Mouse (Mus musculus) embryonic facial prominence, embryonic 13.5 days (tissue): ENCODE measurements around the gene Lrrc37a. TPM values are rescaled to one million over a fixed set of nuclear protein-coding genes. Genes with fewer than 3 reads are reported as not detected.
A peak's percentile ranks its signal among the peaks of the same experiment; 100 is the strongest.
"Not testable (repeated sequence)": the region's sequence is repeated elsewhere in the genome, so short reads cannot be mapped to it uniquely, and the experiment has no call there.

Experiments used
- ATAC-seq: fragments of 200-750 bp; cut with Nextera tagmentation; 2 replicates; pipeline ENCODE4 v1.8.0; 2017; ENCODE audit warnings: low read depth; ENCODE audit not compliant: insufficient number of reproducible peaks, insufficient read depth, low FRiP score, low TSS enrichment
- H3K27ac ChIP-seq: fragments of 300-500 bp; sonication (generic); 2 replicates; pipeline ENCODE4 v1.5.1; 2015; ENCODE audit warnings: moderate library complexity, mild to moderate bottlenecking, inconsistent platforms
- H3K27me3 ChIP-seq: fragments of 300-500 bp; sonication (generic); 2 replicates; pipeline ENCODE4 v1.6.1; 2015; ENCODE audit warnings: mild to moderate bottlenecking, inconsistent platforms
- H3K36me3 ChIP-seq: fragments of 300-500 bp; sonication (generic); 2 replicates; pipeline ENCODE4 v1.6.1; 2015; ENCODE audit warnings: mild to moderate bottlenecking, inconsistent platforms
- H3K4me1 ChIP-seq: fragments of 300-500 bp; sonication (generic); 2 replicates; pipeline ENCODE4 v1.6.1; 2015; ENCODE audit warnings: inconsistent platforms
- H3K4me2 ChIP-seq: fragments of 300-500 bp; sonication (generic); 2 replicates; pipeline ENCODE4 v1.6.1; 2015; ENCODE audit warnings: moderate library complexity, mild to moderate bottlenecking, inconsistent platforms
- H3K4me3 ChIP-seq: fragments of 300-500 bp; sonication (generic); 2 replicates; pipeline ENCODE4 v1.5.1; 2015; ENCODE audit warnings: mild to moderate bottlenecking, inconsistent platforms
- H3K9ac ChIP-seq: fragments of 300-500 bp; sonication (generic); 2 replicates; pipeline ENCODE4 v1.6.1; 2015; ENCODE audit warnings: mild to moderate bottlenecking, inconsistent platforms
- H3K9me3 ChIP-seq: fragments of 300-500 bp; sonication (generic); 2 replicates; pipeline ENCODE4 v1.6.1; 2016; ENCODE audit warnings: inconsistent platforms
- WGBS: fragments of 180-500 bp; shearing (Covaris S2); methylation state at CpG from one replicate; pipeline ENCODE4 v1.1.7; 2015; ENCODE audit warnings: mixed read lengths; 5-methylcytosine and 5-hydroxymethylcytosine counted together
- polyA plus RNA-seq: library from polyadenylated mRNA; unstranded; fragments of >200 nt; fragmentation: Nextera tagmentation; extraction: Ambion mirVana; gene quantifications from 2 replicates; pipeline ENCODE4 v1.2.1, GENCODE M21; 2015

The Lrrc37a gene
- polyA plus RNA-seq, 1 experiment from 2014 or later = not detected

DNA sequence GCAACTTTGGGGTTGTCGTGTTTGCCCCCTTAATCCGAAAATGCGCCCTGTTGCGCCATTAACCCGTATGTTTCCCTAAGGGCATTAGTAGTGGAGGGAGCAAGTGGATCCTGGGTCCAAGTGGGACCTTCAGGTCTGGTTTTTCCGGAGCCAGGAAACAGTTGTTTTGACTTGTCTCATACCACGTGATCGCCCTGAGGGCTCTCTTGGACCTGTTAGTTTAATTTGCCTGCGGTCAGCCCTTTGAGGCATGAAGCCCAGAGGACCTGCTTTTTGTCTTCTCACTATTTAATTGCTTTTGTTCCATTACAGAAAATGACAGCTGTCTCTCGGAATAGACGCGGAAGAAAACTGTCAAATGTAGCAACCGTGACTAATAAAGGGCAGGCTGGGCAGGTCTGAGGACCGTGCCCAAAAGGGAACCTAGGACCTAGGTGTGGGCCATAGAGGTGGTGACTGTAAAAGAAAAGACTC is 91.4 kb downstream of the Lrrc37a start:
- no peak for ATAC-seq
- WGBS = 1% methylated on average over 14 of the region's 14 CpGs
- Histone ChIP-seq H3K9me3 (no peaks in the 10 kb centered on the region), H3K4me3 (peak overlapping the region; percentile 85), H3K4me1 (peaks cover 19% of the 10 kb centered on the region), H3K4me2 (peak overlapping the region; percentile 88), H3K27me3 (peaks cover 5% of the 10 kb centered on the region), H3K36me3 (no peaks in the 10 kb centered on the region), H3K9ac (peak overlapping the region; percentile 89), H3K27ac (peak overlapping the region; percentile 69)

DNA sequence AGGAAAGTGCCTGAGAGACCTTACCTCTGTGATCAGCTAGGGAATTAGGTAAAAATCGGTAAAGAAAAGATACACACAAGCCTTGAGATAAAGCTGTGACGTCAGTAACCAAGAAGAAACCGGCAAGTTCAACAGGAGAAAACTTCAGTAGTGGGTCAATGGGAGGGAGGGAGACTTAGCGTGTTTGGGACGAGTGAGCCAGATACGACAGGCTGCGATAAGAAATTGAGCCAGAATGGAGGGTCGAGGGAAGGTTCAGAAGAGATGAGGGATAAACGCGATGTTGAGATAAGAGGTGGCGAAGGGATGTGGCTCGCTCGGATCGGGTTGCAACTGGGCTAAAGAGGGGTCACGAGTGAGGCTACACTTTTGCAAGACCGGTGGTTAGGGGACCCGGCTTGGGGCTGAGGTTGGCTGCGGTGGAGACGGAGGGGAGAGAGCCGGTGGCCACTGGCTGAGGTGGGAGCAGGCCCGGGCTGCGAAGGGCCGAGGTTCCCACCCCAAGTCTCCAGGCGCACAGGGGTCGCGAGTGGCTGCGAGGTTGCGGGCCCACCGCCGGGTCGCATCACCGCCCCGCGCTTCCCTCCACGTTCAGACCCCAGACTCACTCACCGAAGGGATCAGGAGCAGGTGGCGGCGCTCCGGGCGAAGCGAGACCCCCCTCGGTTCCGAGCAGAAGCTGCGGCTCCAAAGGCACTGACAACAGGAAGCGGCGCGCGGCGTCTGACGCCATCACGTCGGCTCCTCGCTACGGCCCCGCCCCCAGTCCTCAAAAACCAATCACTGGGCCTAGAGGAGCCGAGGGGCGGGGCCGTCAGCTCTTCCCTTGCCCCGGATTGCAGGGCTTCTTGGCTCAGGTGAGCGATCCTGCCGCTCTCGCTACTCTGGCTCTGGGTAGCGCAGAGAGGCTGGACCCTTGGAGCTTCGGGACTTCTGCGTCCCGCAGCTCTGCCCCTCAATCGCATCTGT is 92.1 kb downstream of the Lrrc37a start, which contains the start of gene Plekhm1:
TSS of gene Plekhm1 (minus strand) at position 707 of the 969 bp plus-strand sequence.
- Histone ChIP-seq H3K4me3 (peak within 1 kb of the TSS; percentile 85), H3K27me3 (peaks cover 5% of the 10 kb centered on the region), H3K36me3 (no peaks in the 10 kb centered on the region), H3K9ac (peak within 1 kb of the TSS; percentile 89), H3K9me3 (no peaks in the 10 kb centered on the region), H3K27ac (peak within 1 kb of the TSS; percentile 69), H3K4me1 (peaks cover 19% of the 10 kb centered on the region), H3K4me2 (peak within 1 kb of the TSS; percentile 88)
- peak; percentile 91 for ATAC-seq
- under 1% methylated on average over 67 of the region's 67 CpGs for WGBS

DNA sequence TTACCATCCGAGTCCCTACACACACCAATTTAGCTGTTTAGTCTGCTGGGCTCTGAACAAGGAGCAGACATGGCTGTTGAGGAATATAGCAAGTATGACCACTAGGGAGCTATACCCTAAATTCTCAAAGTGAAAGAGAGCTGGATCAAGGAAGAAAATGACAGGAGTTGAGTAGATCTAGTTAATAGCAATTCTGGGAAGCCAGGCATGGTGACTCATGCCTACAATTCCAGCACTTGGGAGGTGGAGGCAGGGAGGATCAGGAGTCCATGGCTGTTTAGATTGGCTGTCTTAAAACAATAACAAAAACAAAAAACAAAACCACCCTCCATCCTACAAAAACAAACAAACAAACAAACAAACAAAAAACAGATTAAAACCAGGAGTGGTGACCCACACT is 93.1 kb downstream of the Lrrc37a start:
- peak overlapping the region; percentile 85; the same call in 1 of the 2 replicates for H3K4me3 ChIP-seq
- peaks cover 5% of the 10 kb centered on the region for H3K27me3 ChIP-seq
- H3K4me1 ChIP-seq = peaks cover 19% of the 10 kb centered on the region
- no peaks in the 10 kb centered on the region for H3K9me3 ChIP-seq
- no peak for ATAC-seq
- peak overlapping the region; percentile 88 for H3K4me2 ChIP-seq
- 69% methylated on average over 1 of the region's 1 CpGs for WGBS
- H3K27ac ChIP-seq = no peak overlapping the region
- no peak overlapping the region for H3K9ac ChIP-seq
- 0 out of 2 replicates have a peak, but pooled peaks cover 3% of the 10 kb centered on the region for H3K36me3 ChIP-seq

DNA sequence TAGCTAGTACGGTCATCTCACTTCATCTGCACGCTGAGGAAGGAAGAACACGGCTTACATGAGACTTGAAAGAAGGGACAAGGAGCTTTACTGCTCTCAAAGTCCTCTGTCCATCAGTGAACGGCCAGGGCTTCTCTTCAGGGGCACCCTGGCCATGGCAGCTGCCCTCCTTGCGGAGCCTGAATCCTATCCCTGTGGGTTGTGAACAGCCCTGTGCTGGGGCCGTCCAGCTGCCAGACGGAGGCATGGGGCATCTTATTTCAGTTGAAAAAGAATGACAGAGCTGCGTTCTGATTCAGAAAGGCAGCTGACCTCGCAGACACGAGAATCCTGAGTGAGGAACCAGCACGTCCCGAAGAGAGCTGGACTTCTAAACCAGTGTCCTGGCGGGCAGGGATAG is 95.5 kb downstream of the Lrrc37a start:
- Histone ChIP-seq H3K9me3 (no peaks in the 10 kb centered on the region), H3K4me2 (no peak overlapping the region), H3K27me3 (no peaks in the 10 kb centered on the region), H3K27ac (no peak overlapping the region), H3K9ac (no peak overlapping the region), H3K4me1 (peaks cover 21% of the 10 kb centered on the region), H3K36me3 (peaks cover 6% of the 10 kb centered on the region; the same call in 1 of the 2 replicates), H3K4me3 (no peak overlapping the region)
- ATAC-seq = no peak
- 91% methylated on average over 13 of the region's 13 CpGs for WGBS

DNA sequence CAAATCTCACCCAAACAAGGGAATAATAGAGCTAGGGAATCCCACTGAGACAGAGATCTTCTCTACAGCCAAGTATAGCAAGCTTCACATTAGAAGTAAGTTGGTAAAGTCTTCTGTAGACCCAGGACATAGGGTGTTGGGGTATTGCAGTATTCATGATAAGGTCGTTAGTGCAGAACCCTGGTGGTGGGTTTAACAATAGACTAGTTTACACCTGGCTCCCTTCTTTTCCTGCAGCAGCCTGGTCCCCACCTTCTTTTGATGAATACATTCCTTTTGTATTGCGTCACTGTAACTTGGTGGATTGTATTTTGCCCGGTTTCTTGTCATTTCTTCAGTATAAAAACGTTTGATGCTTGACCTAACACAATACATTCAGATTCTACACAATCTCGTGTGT is 97.3 kb downstream of the Lrrc37a start:
- 59% methylated on average over 5 of the region's 5 CpGs for WGBS
- not testable (repeated sequence) for H3K27me3 ChIP-seq, H3K9ac ChIP-seq, H3K9me3 ChIP-seq, ATAC-seq, H3K4me3 ChIP-seq, H3K4me2 ChIP-seq, H3K27ac ChIP-seq
- Histone ChIP-seq H3K4me1 (peaks cover 17% of the 10 kb centered on the region), H3K36me3 (peaks cover 21% of the 10 kb centered on the region; the same call in 1 of the 2 replicates)

DNA sequence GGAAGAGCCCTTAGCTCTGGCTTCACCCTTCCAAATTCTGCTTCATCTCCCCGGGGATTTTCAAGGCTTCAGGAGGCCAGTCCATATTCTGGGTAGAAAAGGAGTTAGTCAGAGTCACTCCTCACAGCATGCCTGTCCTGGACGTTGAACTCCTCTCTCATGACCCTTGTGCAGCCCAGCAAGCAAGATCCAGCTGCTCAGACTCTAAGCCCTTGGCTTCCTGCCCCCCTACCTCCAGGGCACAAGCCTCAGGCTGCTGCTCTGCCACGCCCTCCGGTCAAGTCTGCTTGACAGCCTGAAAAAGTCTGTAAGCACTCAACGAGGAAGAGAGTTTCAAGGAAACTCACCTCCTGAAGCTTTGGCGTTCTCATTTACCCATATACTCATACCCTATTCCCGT is 97.8 kb downstream of the Lrrc37a start:
- H3K4me3 ChIP-seq = no peak overlapping the region
- peaks cover 12% of the 10 kb centered on the region for H3K4me1 ChIP-seq
- H3K36me3 ChIP-seq = peaks cover 21% of the 10 kb centered on the region; the same call in 1 of the 2 replicates
- no peaks in the 10 kb centered on the region for H3K9me3 ChIP-seq
- no peak for ATAC-seq
- H3K27me3 ChIP-seq = no peaks in the 10 kb centered on the region
- no peak overlapping the region for H3K27ac ChIP-seq
- no peak overlapping the region for H3K9ac ChIP-seq
- WGBS = 70% methylated on average over 7 of the region's 7 CpGs
- H3K4me2 ChIP-seq = no peak overlapping the region

DNA sequence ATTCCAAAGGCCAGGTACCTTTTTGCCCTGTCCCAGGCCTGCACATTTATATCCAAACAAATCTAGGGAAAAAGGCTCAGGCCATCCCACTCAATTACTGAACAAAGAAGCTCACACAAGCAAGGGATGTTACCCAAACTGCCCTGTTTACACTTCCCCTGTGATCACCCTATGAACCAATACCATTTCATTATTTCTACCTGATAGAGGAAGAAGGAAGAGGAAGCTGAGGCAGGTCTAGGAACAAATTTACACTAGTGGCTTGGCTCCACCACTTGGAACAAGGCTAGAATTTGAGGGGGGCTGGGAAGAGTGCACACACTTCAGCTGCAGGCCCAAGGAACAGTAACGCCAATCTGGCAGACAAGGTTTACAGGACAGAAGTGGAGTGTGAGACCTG is 98.6 kb downstream of the Lrrc37a start:
- no peaks in the 10 kb centered on the region for H3K27me3 ChIP-seq
- H3K9me3 ChIP-seq = no peaks in the 10 kb centered on the region
- WGBS = 96% methylated on average over 1 of the region's 1 CpGs
- H3K36me3 ChIP-seq = peaks cover 21% of the 10 kb centered on the region; the same call in 1 of the 2 replicates
- H3K4me3 ChIP-seq = no peak overlapping the region
- no peak for ATAC-seq
- H3K9ac ChIP-seq = no peak overlapping the region
- no peak overlapping the region for H3K27ac ChIP-seq
- H3K4me1 ChIP-seq = peaks cover 5% of the 10 kb centered on the region; the same call in 1 of the 2 replicates
- no peak overlapping the region for H3K4me2 ChIP-seq

DNA sequence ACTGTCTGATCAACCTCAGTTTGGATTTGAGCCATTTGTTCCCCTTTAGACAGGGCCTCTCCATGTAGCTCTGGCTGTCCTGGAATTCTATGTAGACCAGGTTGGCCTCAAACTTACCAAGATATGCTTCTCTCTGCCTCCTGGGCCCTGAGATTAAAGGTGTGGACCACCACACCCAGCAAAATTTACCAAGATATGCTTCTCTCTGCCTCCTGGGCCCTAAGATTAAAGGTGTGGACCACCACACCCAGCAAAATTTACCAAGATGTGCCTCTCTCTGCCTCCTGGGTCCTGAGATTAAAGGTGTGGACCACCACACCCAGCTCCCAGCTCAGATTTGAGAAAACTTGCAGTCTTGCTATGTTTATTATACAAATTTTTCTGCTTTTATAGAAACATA is 99.8 kb downstream of the Lrrc37a start:
- ATAC-seq = no peak
- Histone ChIP-seq H3K4me3 (no peak overlapping the region), H3K4me1 (0 out of 2 replicates have a peak, but pooled peaks cover 3% of the 10 kb centered on the region), H3K9ac (no peak overlapping the region), H3K36me3 (peaks cover 21% of the 10 kb centered on the region; the same call in 1 of the 2 replicates), H3K27ac (no peak overlapping the region), H3K27me3 (no peaks in the 10 kb centered on the region), H3K4me2 (no peak overlapping the region), H3K9me3 (no peaks in the 10 kb centered on the region)

DNA sequence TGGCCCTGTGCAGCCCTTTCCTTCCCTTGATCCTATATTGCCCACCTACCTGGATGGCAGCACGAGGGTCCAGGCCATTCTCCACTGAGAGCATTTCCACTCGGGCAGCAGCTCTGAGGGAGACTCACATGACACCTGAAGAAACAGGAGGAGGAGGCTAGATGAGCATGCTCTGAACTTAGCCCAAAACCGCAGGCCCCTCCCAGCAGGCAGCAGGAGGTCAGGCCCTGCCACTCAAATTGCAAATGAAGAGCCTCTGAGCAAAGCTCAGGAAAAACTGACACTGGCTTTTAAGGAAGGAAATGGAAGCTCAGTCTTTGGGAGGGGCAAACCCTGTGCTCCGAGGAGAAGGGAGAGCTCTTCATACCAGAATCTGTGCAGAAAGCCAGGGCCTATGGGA is 100.6 kb downstream of the Lrrc37a start:
- peaks cover 21% of the 10 kb centered on the region; the same call in 1 of the 2 replicates for H3K36me3 ChIP-seq
- H3K27me3 ChIP-seq = no peaks in the 10 kb centered on the region
- no peak overlapping the region for H3K9ac ChIP-seq
- H3K9me3 ChIP-seq = no peaks in the 10 kb centered on the region
- H3K4me3 ChIP-seq = no peak overlapping the region
- no peak overlapping the region for H3K27ac ChIP-seq
- H3K4me1 ChIP-seq = 0 out of 2 replicates have a peak, but pooled peaks cover 3% of the 10 kb centered on the region
- 46% methylated on average over 4 of the region's 4 CpGs for WGBS
- H3K4me2 ChIP-seq = no peak overlapping the region
- ATAC-seq = no peak

DNA sequence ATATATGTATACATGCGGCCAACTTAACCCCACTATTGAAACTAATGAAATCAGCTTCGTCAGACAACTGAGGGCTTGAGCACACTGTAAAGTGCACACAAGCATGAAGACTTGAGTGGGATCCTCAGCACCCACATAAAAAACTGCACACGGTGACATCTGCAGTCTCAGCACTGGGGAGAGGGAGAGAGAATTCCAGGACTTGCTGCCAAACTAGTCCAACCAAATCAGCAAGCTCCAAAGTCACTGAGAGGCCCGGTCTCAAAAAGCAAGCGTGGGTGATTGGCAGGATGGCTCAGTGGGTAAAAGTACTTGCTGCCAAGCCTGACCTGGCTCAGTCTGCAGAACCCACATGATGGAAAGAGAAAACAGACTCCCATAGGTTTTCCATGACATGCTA is 101.7 kb downstream of the Lrrc37a start:
- Histone ChIP-seq H3K9me3 (no peaks in the 10 kb centered on the region), H3K4me2 (no peak overlapping the region), H3K27me3 (no peaks in the 10 kb centered on the region), H3K9ac (no peak overlapping the region), H3K36me3 (peaks cover 21% of the 10 kb centered on the region; the same call in 1 of the 2 replicates), H3K4me3 (no peak overlapping the region), H3K4me1 (0 out of 2 replicates have a peak, but pooled peaks cover 3% of the 10 kb centered on the region), H3K27ac (no peak overlapping the region)
- WGBS = 88% methylated on average over 5 of the region's 5 CpGs
- no peak for ATAC-seq

DNA sequence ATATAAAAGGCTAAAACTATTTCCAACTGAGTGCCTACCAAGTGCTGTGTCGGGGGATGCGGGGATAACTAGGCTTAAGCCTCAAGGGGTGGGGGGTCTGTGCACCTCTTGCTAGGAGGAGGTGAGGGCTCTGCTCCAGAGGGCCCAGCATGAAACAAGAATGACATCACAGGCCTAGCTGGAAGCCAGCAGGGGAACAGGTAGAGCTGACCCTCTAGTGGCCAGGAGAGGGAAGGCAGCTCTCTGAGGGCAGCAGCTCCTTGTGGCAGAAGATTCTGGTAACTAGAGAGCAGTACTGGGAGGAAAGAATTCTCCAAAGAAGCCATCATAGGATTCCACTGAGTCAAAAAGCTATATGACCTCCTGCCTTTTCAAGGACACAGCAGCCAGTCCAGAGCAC is 102.2 kb downstream of the Lrrc37a start:
- Histone ChIP-seq H3K36me3 (peaks cover 21% of the 10 kb centered on the region; the same call in 1 of the 2 replicates), H3K4me3 (no peak overlapping the region), H3K27ac (no peak overlapping the region), H3K4me1 (0 out of 2 replicates have a peak, but pooled peaks cover 3% of the 10 kb centered on the region), H3K9me3 (no peaks in the 10 kb centered on the region), H3K27me3 (no peaks in the 10 kb centered on the region), H3K4me2 (no peak overlapping the region), H3K9ac (no peak overlapping the region)
- ATAC-seq = no peak
- WGBS = 53% methylated on average over 2 of the region's 2 CpGs
